ENCODE assay signal across 8 mouse cellular contexts in the genomic region with DNA sequence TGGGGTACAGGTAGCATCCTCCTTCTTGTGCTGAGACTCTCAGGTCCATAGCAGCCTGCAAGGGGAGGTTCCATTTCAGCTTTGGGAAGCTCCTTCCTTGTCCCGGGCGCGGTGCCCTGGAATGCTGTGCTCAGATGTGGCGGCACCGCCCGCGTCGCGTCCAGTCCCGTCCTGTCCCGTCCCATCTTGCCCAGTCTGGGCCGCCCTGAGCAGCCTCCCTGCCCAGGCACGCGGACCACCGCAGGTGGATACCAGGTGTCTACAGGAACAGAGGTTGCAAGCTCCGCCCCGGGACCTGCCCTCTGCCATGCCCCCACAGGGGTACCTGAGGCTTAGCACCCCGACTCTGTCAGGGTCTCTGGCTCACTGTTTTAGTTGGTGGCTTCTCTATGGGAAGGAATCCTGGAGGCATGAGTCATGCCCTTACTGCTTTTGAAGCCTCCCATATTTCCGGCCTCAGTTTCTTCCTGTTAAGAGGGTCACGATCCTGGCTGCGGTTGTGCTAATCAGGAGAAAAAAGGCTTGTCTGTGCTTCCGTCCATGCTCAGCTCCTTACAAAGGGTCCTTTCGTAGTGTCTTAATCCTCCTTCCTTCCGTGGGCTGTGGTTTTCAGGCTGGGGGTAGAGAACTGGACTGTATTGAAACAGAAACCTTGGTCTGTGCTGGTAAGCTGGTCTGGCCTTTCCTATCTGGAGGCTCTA. TPM values are rescaled to one million over a fixed set of nuclear protein-coding genes. Genes with fewer than 3 reads are reported as not detected.
DNase-seq lines count a peak whose midpoint lies in the region; ATAC-seq lines count a peak whose summit lies in the region.
"Had no signal": no experiment of that assay in that cellular context is flagged by ENCODE, and none has a peak within 500 bp of the region (broad histone marks: within the 10 kb centered on the region; RNA-seq: fewer than 3 reads in every experiment).

No protein-coding gene starts in this region.

- no peaks in the 10 kb centered on the region for H3K36me3 ChIP-seq in midbrain, embryonic 11.5 days (ENCODE audit: control insufficient read depth, insufficient read depth, low read length)
- H3K36me3 ChIP-seq in midbrain, embryonic 10.5 days, result no peaks in the 10 kb centered on the region
- H3K36me3 ChIP-seq in kidney, embryonic 16.5 days (ENCODE audit: insufficient read depth, low read length), result no peaks in the 10 kb centered on the region
- no peaks in the 10 kb centered on the region for H3K36me3 ChIP-seq in lung, embryonic 16.5 days (ENCODE audit: control insufficient read depth, insufficient read depth, low read length)

- H3K4me2 ChIP-seq in midbrain, embryonic 11.5 days, result no peak overlapping the region
- no peak overlapping the region for H3K4me2 ChIP-seq in kidney, embryonic 16.5 days (replicated peaks; ENCODE audit: low read depth, low read length)
- peak overlapping the region; percentile 31 for H3K4me2 ChIP-seq in lung, embryonic 16.5 days (ENCODE audit: low read depth, low read length)

- no peak overlapping the region for H3K4me3 ChIP-seq in midbrain, embryonic 11.5 days (ENCODE audit: low read depth, low read length)
- H3K4me3 ChIP-seq in midbrain, embryonic 10.5 days, result no peak overlapping the region
- no peak overlapping the region for H3K4me3 ChIP-seq in kidney, embryonic 16.5 days (ENCODE audit: low read length)
- no peak overlapping the region for H3K4me3 ChIP-seq in lung, embryonic 16.5 days (ENCODE audit: low read length)

- H3K4me1 ChIP-seq in midbrain, embryonic 11.5 days (ENCODE audit: control insufficient read depth, insufficient read depth, low read length), result no peaks in the 10 kb centered on the region
- H3K4me1 ChIP-seq in midbrain, embryonic 10.5 days, result peaks cover 10% of the 10 kb centered on the region; the same call in 1 of the 2 replicates
- H3K4me1 ChIP-seq in kidney, embryonic 16.5 days (ENCODE audit: insufficient read depth, low read length), result no peaks in the 10 kb centered on the region
- H3K4me1 ChIP-seq in lung, embryonic 16.5 days (replicated peaks; ENCODE audit: control insufficient read depth, insufficient read depth, low read length), result peaks cover 19% of the 10 kb centered on the region

- WGBS in midbrain, embryonic 11.5 days, result 51% methylated on average over 24 of the region's 24 CpGs
- 48% methylated on average over 24 of the region's 24 CpGs for WGBS in midbrain, embryonic 10.5 days
- 38% methylated on average over 24 of the region's 24 CpGs for WGBS in kidney, embryonic 16.5 days
- WGBS in lung, embryonic 16.5 days, result 29% methylated on average over 24 of the region's 24 CpGs

- no peaks in the 10 kb centered on the region for H3K9me3 ChIP-seq in midbrain, embryonic 11.5 days (ENCODE audit: control insufficient read depth, low read length)
- H3K9me3 ChIP-seq in midbrain, embryonic 10.5 days (replicated peaks), result no peaks in the 10 kb centered on the region
- no peaks in the 10 kb centered on the region for H3K9me3 ChIP-seq in kidney, embryonic 16.5 days (ENCODE audit: low read length)
- no peaks in the 10 kb centered on the region for H3K9me3 ChIP-seq in lung, embryonic 16.5 days (ENCODE audit: control insufficient read depth, low read length)

- no peak for ATAC-seq in midbrain, embryonic 11.5 days (ENCODE audit: low FRiP score)
- no peak for ATAC-seq in kidney, embryonic 16.5 days (ENCODE audit: low FRiP score, low TSS enrichment)
- peak; percentile 27; the same call in 1 of the 2 replicates for ATAC-seq in lung, embryonic 16.5 days (ENCODE audit: low read depth)
- ATAC-seq in activated CD4-positive, CD25-positive, alpha-beta regulatory T cell, adult 4 months, result no peak
- ATAC-seq: inflammation-experienced regulatory T-cells, adult 6 months had no signal

- no peak overlapping the region for H3K9ac ChIP-seq in midbrain, embryonic 11.5 days (ENCODE audit: low read length)
- no peak overlapping the region for H3K9ac ChIP-seq in kidney, embryonic 16.5 days (replicated peaks; ENCODE audit: low read length)
- peak overlapping the region; percentile 38; the same call in 1 of the 2 replicates for H3K9ac ChIP-seq in lung, embryonic 16.5 days (ENCODE audit: low read length)

- no peaks in the 10 kb centered on the region for H3K27me3 ChIP-seq in midbrain, embryonic 11.5 days (ENCODE audit: control insufficient read depth, insufficient read depth, low read length)
- H3K27me3 ChIP-seq in midbrain, embryonic 10.5 days (ENCODE audit: low read depth, poor library complexity, severe bottlenecking), result peaks cover 10% of the 10 kb centered on the region; the same call in 1 of the 2 replicates
- no peaks in the 10 kb centered on the region for H3K27me3 ChIP-seq in kidney, embryonic 16.5 days (ENCODE audit: insufficient read depth, low read length)
- H3K27me3 ChIP-seq in lung, embryonic 16.5 days (ENCODE audit: control insufficient read depth, insufficient read depth, low read depth, low read length), result no peaks in the 10 kb centered on the region

- H3K27ac ChIP-seq in midbrain, embryonic 11.5 days (ENCODE audit: low read depth, low read length), result no peak overlapping the region
- no peak overlapping the region for H3K27ac ChIP-seq in midbrain, embryonic 10.5 days (replicated peaks)
- H3K27ac ChIP-seq in kidney, embryonic 16.5 days (ENCODE audit: low read length), result peak overlapping the region; percentile 26; the same call in 1 of the 2 replicates
- peak overlapping the region; percentile 74 for H3K27ac ChIP-seq in lung, embryonic 16.5 days (ENCODE audit: low read length)

- DNase-seq in midbrain, embryonic 11.5 days (ENCODE audit: low spot score, missing footprints), result peak; percentile 83
- no peak for DNase-seq in midbrain, embryonic 10.5 days (ENCODE audit: low spot score)
- DNase-seq in MN1 (ENCODE audit: low spot score), result no peak
- DNase-seq in testis, postnatal 14 days (ENCODE audit: low spot score), result no peak

RNA-seq across cellular contexts. Expression of a gene that starts 33.3 kb away (rescaled TPM):
- not detected in 2 replicates for polyA plus RNA-seq in midbrain, embryonic 11.5 days (2014; fragmentation: Nextera tagmentation; extraction: Ambion mirVana)
- polyA plus RNA-seq in midbrain, embryonic 10.5 days (2016; fragmentation: Nextera tagmentation; extraction: Ambion mirVana), result 0.06 TPM in 1 of 2 replicates, not detected in the other
- polyA plus RNA-seq in kidney, embryonic 16.5 days (2015; fragmentation: Nextera tagmentation; extraction: Ambion mirVana), result 1.7 and 2.3 TPM in 2 replicates
- polyA plus RNA-seq in lung, embryonic 16.5 days (2015; fragmentation: Nextera tagmentation; extraction: Ambion mirVana), result 2.5 and 2.6 TPM in 2 replicates
- polyA plus RNA-seq in activated CD4-positive, CD25-positive, alpha-beta regulatory T cell, adult 4 months (2017; shearing (Covaris generic)), result not detected

RNA-seq across cellular contexts. Expression of a gene that starts 43.6 kb away (rescaled TPM):
- 0.33 TPM in 1 of 2 replicates, not detected in the other for polyA plus RNA-seq in midbrain, embryonic 11.5 days (2014; fragmentation: Nextera tagmentation; extraction: Ambion mirVana)
- 0.06 and 0.22 TPM in 2 replicates for polyA plus RNA-seq in midbrain, embryonic 10.5 days (2016; fragmentation: Nextera tagmentation; extraction: Ambion mirVana)
- 23.2 and 23.9 TPM in 2 replicates for polyA plus RNA-seq in kidney, embryonic 16.5 days (2015; fragmentation: Nextera tagmentation; extraction: Ambion mirVana)
- polyA plus RNA-seq in lung, embryonic 16.5 days (2015; fragmentation: Nextera tagmentation; extraction: Ambion mirVana), result 57.2 and 59.7 TPM in 2 replicates
- polyA plus RNA-seq in activated CD4-positive, CD25-positive, alpha-beta regulatory T cell, adult 4 months (2017; shearing (Covaris generic)), result under 1 TPM in 1 of 2 experiments, not detected in 1; 0.38 TPM

RNA-seq across cellular contexts. Expression of a gene that starts 52.6 kb away (rescaled TPM):
- polyA plus RNA-seq in midbrain, embryonic 11.5 days (2014; fragmentation: Nextera tagmentation; extraction: Ambion mirVana), result 57.9 and 67.4 TPM in 2 replicates
- polyA plus RNA-seq in midbrain, embryonic 10.5 days (2016; fragmentation: Nextera tagmentation; extraction: Ambion mirVana), result 80.8 TPM in 2 replicates
- polyA plus RNA-seq in kidney, embryonic 16.5 days (2015; fragmentation: Nextera tagmentation; extraction: Ambion mirVana), result 78.2 and 87.0 TPM in 2 replicates
- 75.0 and 82.4 TPM in 2 replicates for polyA plus RNA-seq in lung, embryonic 16.5 days (2015; fragmentation: Nextera tagmentation; extraction: Ambion mirVana)
- polyA plus RNA-seq in activated CD4-positive, CD25-positive, alpha-beta regulatory T cell, adult 4 months (2017; shearing (Covaris generic)), result 10 to 100 TPM; 42.8 to 43.6 TPM

Comparison
In these comparisons a context has a peak if more than half of its experiments do, and no peak if none do; other contexts are left out.
1. H3K27ac ChIP-seq: peak in kidney, embryonic 16.5 days (single experiment) and lung, embryonic 16.5 days (single experiment); none in midbrain, embryonic 11.5 days (single experiment) and midbrain, embryonic 10.5 days (single experiment).
2. RNA of a gene that starts 43.6 kb away (polyA plus RNA-seq): 57.2 to 59.7 TPM in lung, embryonic 16.5 days and 23.2 to 23.9 TPM in kidney, embryonic 16.5 days; 0.38 TPM in activated CD4-positive, CD25-positive, alpha-beta regulatory T cell, adult 4 months, 0.33 TPM in midbrain, embryonic 11.5 days and 0.06 to 0.22 TPM in midbrain, embryonic 10.5 days; every median in the first group is over 10 times any median in the second.